Mouse (Mus musculus) E14TG2a.4 (cell line): ENCODE measurements around the gene Mael.

Experiments used
- H3K27me3 ChIP-seq: 2 replicates; pipeline ENCODE4 v1.6.1; 2014; ENCODE audit warnings: low read length, control low read depth; ENCODE audit not compliant: insufficient read depth
- H3K36me3 ChIP-seq: 2 replicates; pipeline ENCODE4 v1.6.1; 2014; ENCODE audit warnings: low read length, control low read depth; ENCODE audit not compliant: insufficient read depth
- H3K4me1 ChIP-seq: replicated peaks from 2 replicates; pipeline ENCODE4 v1.6.1; 2014; ENCODE audit warnings: low read depth, low read length, control low read depth
- H3K4me3 ChIP-seq: replicated peaks from 2 replicates; pipeline ENCODE4 v1.5.1; 2014; ENCODE audit warnings: mild to moderate bottlenecking, low read length
- H3K9me3 ChIP-seq: 2 replicates; pipeline ENCODE4 v1.6.1; 2014; ENCODE audit warnings: low read length, control low read depth
- CTCF ChIP-seq: conservative IDR thresholded peaks from 2 replicates; pipeline ENCODE4 v1.5.1; 2014; ENCODE audit warnings: low read length
- NANOG ChIP-seq: IDR thresholded peaks from 2 replicates; pipeline ENCODE4 v1.6.1; 2014; ENCODE audit warnings: borderline replicate concordance, low read length, mixed read lengths
- POU5F1 ChIP-seq: IDR thresholded peaks from 2 replicates; pipeline ENCODE4 v1.6.1; 2014; ENCODE audit warnings: low read length, borderline replicate concordance

Gene Mael

DNA sequence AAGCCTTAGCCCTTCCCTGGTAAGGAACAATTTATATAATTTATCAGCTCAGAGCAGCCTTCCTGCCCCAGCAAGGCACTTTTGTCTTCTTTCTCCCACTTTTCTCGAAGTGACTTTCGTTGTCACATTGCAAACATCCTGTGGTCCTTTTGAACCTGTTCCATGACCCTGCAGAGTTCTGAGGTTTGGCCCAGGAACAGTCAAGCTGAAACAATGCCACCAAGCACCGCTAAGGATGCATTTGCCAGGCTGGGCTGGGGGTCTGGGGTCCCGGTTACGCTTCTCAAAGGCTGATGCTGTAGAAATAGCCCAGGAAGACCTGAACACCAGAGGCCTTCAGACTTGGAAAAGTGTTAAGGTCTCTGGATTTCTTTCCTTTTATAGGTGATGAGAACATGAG lies 53.2 kb downstream of the Mael start:
- peaks cover 10% of the 10 kb centered on the region; the same call in 1 of the 2 replicates for H3K4me1 ChIP-seq
- no peak overlapping the region for H3K4me3 ChIP-seq
- no peaks in the 10 kb centered on the region; the same call in 1 of the 2 replicates for H3K27me3 ChIP-seq
- TF ChIP-seq NANOG = no peak
- no peak for TF ChIP-seq POU5F1
- TF ChIP-seq CTCF = no peak
- no peaks in the 10 kb centered on the region for H3K36me3 ChIP-seq
- H3K9me3 ChIP-seq = peaks cover 17% of the 10 kb centered on the region

DNA sequence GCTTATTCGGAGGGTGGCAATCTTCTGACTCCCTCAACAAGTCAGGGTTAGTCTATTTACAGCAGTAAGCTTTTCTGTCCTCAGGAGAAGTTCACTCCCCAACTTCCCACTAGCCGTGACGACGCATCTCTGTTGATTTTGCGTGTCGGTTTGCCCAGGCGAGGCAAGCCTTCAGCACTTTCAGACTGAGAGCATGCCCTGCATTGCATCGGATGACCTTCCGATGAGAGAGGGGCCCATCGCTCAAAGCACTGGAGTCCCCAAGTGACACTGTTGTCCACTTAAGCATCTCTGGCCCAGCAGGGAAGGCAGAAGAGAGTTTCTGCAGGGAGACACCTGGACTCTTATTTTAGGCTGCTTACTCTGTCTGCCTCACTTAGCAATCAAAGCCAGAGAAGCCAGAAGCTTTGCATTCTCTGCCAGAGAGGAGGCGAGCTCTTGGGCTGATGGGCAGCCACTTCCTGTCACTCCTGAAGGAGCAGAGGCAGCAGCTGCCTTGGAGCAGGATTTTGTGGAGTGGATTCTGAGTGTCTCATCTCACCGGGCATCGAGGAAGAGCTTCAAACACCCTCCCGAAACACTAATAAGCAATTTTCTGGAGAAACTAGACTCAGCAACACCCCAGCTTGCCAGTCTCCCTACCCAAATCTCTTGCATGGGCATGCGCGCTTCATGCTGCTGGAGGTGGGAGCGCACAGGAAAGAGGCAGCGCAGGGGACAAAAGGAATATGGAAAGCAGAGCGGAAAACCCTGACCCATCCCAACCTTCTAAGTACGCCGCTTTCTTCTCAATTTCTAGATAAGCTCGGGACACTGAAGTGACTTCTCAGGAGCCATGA lies 53.9 kb downstream of the Mael start:
- no peak for TF ChIP-seq NANOG
- TF ChIP-seq CTCF = no peak
- no peak for TF ChIP-seq POU5F1
- Histone ChIP-seq H3K9me3 (peaks cover 18% of the 10 kb centered on the region), H3K27me3 (no peaks in the 10 kb centered on the region; the same call in 1 of the 2 replicates)

DNA sequence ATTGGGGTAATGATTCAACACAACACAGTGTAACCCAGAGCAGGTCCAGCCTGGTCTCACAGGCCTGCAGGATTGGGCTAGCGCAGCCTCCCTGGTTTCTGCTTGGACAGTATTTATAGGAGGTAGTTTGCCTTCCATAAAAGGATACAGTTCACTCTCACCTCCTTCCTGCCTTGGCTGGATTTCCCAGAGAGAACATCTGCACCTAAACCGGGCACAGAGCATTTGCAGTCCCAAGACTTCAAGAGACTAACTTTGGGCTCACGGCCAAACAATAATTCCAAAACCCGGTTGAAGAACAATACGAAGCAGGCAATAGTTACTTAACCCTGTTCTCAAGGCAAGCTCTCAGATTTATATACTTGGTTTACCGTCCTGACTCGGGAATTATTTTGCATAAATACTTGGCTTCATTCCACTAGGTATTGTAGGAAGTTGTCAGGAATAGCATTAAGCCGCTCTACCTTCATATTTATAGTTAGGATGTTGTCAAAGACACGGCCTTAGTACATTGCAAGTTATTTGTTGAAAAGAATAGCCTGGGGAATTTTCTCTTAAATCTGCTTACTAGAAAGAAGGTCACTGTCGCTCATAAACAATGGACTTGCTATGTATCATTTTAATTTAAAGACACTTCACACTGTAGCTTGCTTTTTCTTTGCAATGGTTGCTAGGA lies 55.5 kb downstream of the Mael start:
- no peaks in the 10 kb centered on the region for H3K36me3 ChIP-seq
- H3K9me3 ChIP-seq = peaks cover 8% of the 10 kb centered on the region; the same call in 1 of the 2 replicates
- TF ChIP-seq CTCF (no peak), NANOG (no peak)
- no peak overlapping the region for H3K4me3 ChIP-seq
- peaks cover 6% of the 10 kb centered on the region; the same call in 1 of the 2 replicates for H3K4me1 ChIP-seq
- no peaks in the 10 kb centered on the region; the same call in 1 of the 2 replicates for H3K27me3 ChIP-seq

More for the DNA sequence above, 53.9 kb downstream of the Mael start:
- H3K36me3 ChIP-seq = no peaks in the 10 kb centered on the region
- H3K4me1 ChIP-seq = peaks cover 6% of the 10 kb centered on the region; the same call in 1 of the 2 replicates
- no peak overlapping the region for H3K4me3 ChIP-seq

DNA sequence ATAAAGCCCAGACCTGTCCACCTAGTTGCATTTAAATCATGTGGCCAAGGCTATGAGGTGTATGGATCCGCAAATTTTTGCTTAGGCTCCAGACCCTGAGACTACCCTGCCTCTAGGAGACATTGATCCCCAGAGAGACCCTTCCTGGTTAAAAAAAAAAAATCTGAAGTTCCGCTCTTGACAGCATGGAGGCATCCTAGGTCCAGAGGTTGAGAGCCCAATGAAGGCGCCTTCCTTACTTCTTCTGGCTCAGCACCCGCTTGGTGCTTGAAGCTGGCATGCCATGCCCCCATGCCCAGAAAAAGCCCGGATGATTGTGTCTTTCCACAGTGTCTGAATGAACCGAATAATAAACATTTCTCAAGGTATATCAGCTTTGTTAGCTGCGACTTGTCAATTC lies 57.0 kb downstream of the Mael start:
- H3K9me3 ChIP-seq = peaks cover 5% of the 10 kb centered on the region; the same call in 1 of the 2 replicates
- no peaks in the 10 kb centered on the region; the same call in 1 of the 2 replicates for H3K27me3 ChIP-seq
- TF ChIP-seq CTCF (no peak), NANOG (no peak), POU5F1 (no peak)
- peaks cover 6% of the 10 kb centered on the region; the same call in 1 of the 2 replicates for H3K4me1 ChIP-seq
- no peaks in the 10 kb centered on the region for H3K36me3 ChIP-seq
- no peak overlapping the region for H3K4me3 ChIP-seq

DNA sequence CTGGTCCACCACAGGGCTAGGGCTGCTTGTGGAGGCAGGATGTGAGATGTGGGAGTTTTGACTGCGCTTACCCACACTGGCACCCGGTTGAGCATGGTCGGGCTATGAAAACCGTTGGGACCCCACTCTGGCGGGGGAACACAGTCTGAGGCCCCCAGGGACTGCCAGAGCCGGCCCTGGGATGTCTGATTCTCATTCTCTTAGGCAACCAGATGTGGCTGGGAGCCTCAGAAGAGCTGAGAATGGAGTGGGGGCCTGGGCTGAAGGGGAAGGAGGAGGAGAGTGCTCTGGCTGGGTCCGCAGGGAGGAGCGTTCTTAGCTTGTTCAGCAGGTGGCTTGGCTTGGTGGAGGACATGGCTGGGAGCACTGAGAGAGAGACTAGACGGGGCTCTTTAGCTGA lies 64.9 kb downstream of the Mael start:
- TF ChIP-seq NANOG (no peak), POU5F1 (no peak), CTCF (no peak)
- Histone ChIP-seq H3K9me3 (peaks cover 15% of the 10 kb centered on the region), H3K4me1 (no peaks in the 10 kb centered on the region), H3K36me3 (no peaks in the 10 kb centered on the region), H3K4me3 (no peak overlapping the region), H3K27me3 (no peaks in the 10 kb centered on the region)

DNA sequence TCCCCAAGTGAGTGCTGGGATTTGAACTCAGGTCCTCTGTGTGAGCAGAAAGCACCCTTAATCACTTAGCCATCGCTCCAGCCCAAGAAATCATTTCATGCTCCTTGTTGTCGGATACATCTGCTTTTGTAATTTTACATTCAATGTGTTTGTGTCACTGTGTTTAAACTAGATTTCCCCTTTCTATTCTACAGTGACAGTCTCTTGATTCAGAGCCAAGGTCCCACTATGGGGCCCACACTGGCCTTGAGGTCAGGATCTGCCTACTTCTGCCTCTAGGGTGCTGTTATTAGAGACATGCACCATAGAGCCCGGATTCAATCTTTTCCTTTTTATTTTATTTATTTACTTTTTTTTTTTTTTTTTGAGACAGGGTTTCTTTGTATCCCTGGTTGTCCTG lies 65.6 kb downstream of the Mael start:
- peaks cover 18% of the 10 kb centered on the region for H3K9me3 ChIP-seq
- TF ChIP-seq CTCF (no peak), NANOG (no peak), POU5F1 (no peak)
- H3K36me3 ChIP-seq = 0 out of 2 replicates have a peak, but pooled peaks cover 2% of the 10 kb centered on the region
- H3K4me1 ChIP-seq = no peaks in the 10 kb centered on the region
- no peak overlapping the region for H3K4me3 ChIP-seq
- no peaks in the 10 kb centered on the region for H3K27me3 ChIP-seq

DNA sequence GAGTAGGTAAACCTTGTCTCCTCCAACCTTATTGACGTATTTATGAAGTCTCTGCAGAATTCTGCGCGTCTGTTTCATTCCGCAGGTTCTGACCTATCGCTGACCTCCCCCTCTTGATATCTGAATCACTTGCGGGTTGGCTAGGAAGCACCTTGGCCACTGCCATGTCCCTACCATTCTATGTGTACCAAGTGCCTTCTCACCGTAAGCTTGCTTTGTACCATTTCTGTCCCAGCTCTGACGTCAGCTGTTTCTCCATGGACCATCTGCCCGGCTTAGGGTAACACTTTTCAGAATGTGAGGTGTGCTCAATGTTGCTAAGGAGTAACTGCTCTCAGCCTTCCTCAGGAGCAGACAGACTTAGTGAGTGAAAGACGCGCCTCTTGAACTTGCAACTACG lies 67.7 kb downstream of the Mael start:
- H3K9me3 ChIP-seq = peaks cover 40% of the 10 kb centered on the region
- no peak overlapping the region for H3K4me3 ChIP-seq
- no peak for TF ChIP-seq CTCF
- no peak for TF ChIP-seq POU5F1
- TF ChIP-seq NANOG = no peak

DNA sequence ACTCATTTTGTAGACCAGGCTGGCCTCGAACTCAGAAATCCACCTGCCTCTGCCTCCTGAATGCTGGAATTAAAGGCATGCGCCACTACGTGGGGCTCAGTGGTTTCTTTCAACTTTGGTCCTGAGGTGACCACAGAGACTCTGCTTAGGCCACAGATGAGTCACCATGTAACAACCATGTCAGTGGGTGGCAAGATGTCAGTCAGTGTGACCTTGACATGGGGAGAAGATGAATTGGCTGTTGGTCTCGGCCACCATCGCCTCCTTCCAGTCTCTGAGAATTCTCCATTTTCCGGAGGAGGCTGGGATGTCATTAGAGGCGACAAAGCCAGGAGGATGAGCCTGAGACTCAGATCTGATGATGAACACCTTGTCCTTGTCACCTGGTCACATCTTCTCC lies 68.8 kb downstream of the Mael start:
- Histone ChIP-seq H3K4me1 (no peaks in the 10 kb centered on the region), H3K4me3 (no peak overlapping the region), H3K36me3 (peaks cover 32% of the 10 kb centered on the region), H3K27me3 (no peaks in the 10 kb centered on the region), H3K9me3 (peaks cover 50% of the 10 kb centered on the region)
- TF ChIP-seq NANOG (no peak), CTCF (no peak), POU5F1 (no peak)

More for the DNA sequence above, 67.7 kb downstream of the Mael start:
- Histone ChIP-seq H3K27me3 (no peaks in the 10 kb centered on the region), H3K4me1 (no peaks in the 10 kb centered on the region), H3K36me3 (peaks cover 20% of the 10 kb centered on the region)
